Mouse (Mus musculus): ENCODE results near the gene Mfsd13b. TPM values are rescaled to one million over a fixed set of nuclear protein-coding genes. Genes with fewer than 3 reads are reported as not detected.

Mfsd13b gene
- 0.43 TPM for polyA plus RNA-seq (2017; shearing (Covaris generic))

GRCm38 (mm10) chr7:120982200-120982841, at the start of gene Mfsd13b, which contains the start of gene Cdr2:
Gene Mfsd13b (plus strand): TSS chr7:120982509.
Gene Cdr2 (minus strand): TSS chr7:120982312.

GRCm38 (mm10) chr7:121033856-121034652, 51.7 kb downstream of the Mfsd13b start, which contains the start of gene Mettl9:
Gene Mettl9 (plus strand): TSS chr7:121034445.

Other genes with a start within 250 kb of the Mfsd13b start
- gene Vwa3a, start 243.2 kb upstream of the Mfsd13b start, polyA plus RNA-seq (2017; shearing (Covaris generic)): 0.43 TPM
- gene Gm5737, start 170.1 kb upstream of the Mfsd13b start, polyA plus RNA-seq (2017; shearing (Covaris generic)): not detected
- gene Eef2k, start 139.7 kb upstream of the Mfsd13b start, polyA plus RNA-seq (2017; shearing (Covaris generic)): 1.6 TPM
- 22.8 TPM for gene Polr3e, start 64.8 kb upstream of the Mfsd13b start, polyA plus RNA-seq (2017; shearing (Covaris generic))
- gene Cdr2, start 197 bp upstream of the Mfsd13b start, polyA plus RNA-seq (2017; shearing (Covaris generic)): 18.6 TPM
- gene Mettl9, start 51.9 kb downstream of the Mfsd13b start, polyA plus RNA-seq (2017; shearing (Covaris generic)): 19.8 TPM
- gene Igsf6, start 92.1 kb downstream of the Mfsd13b start, polyA plus RNA-seq (2017; shearing (Covaris generic)): not detected
- gene Otoa, start 99.1 kb downstream of the Mfsd13b start, polyA plus RNA-seq (2017; shearing (Covaris generic)): 0.38 TPM